Mouse (Mus musculus) bone marrow macrophage, adult 2 months (primary cell): Measurements from ENCODE around the gene Lrch2.

Experiments
- CTCF ChIP-seq: IDR thresholded peaks from 2 replicates; pipeline ENCODE4 v1.5.1; 2012; ENCODE audit warnings: low read depth, mild to moderate bottlenecking, low read length, moderate library complexity
- POLR2A ChIP-seq: IDR thresholded peaks from 2 replicates; pipeline ENCODE4 v1.6.1; 2012; ENCODE audit warnings: mild to moderate bottlenecking, low read depth, low read length, borderline replicate concordance

- TF ChIP-seq CTCF: no peak
- no peak for TF ChIP-seq POLR2A
Observed at GRCm38 (mm10) chrX:147435400-147435799, 118.5 kb downstream of the Lrch2 start.
